Mouse (Mus musculus) liver, embryonic 14.5 days (tissue): Measurements from ENCODE around the gene Gale. TPM values are rescaled to one million over a fixed set of nuclear protein-coding genes. Genes with fewer than 3 reads are reported as not detected.
A peak's percentile ranks its signal among the peaks of the same experiment; 100 is the strongest.

Source experiments
- ATAC-seq: fragments of 200-750 bp; cut with Nextera tagmentation; 2 replicates; pipeline ENCODE4 v1.8.0; 2017; ENCODE audit warnings: moderate number of reproducible peaks, mild to moderate bottlenecking, moderate library complexity; ENCODE audit not compliant: insufficient read depth
- DNase-seq, 3 experiments: peaks; one replicate each; pipeline ENCODE4 v3.0.0-alpha.2; 2012 to 2013; ENCODE audit warnings: low read depth in 3 of 3, low spot score in 3 of 3
- H3K27ac ChIP-seq: fragments of 300-500 bp; sonication (generic); 2 replicates; pipeline ENCODE4 v1.5.1; 2014; ENCODE audit warnings: moderate library complexity, mild to moderate bottlenecking, control low read depth, inconsistent platforms
- H3K27me3 ChIP-seq: fragments of 300-500 bp; sonication (generic); 2 replicates; pipeline ENCODE4 v1.6.1; 2014; ENCODE audit warnings: mild to moderate bottlenecking, low read length, moderate library complexity; ENCODE audit not compliant: control insufficient read depth, insufficient read depth
- H3K36me3 ChIP-seq: fragments of 300-500 bp; sonication (generic); replicated peaks from 2 replicates; pipeline ENCODE4 v1.6.1; 2014; ENCODE audit warnings: low read depth; ENCODE audit not compliant: control insufficient read depth, insufficient read depth
- H3K4me1 ChIP-seq, 2 experiments: fragments of 200-500 bp in 1 of 2; fragments of 300-500 bp in 1 of 2; sonication (generic) in 1 of 2; replicated peaks; 2 replicates each; pipeline ENCODE4 v1.6.1; 2012 to 2014; ENCODE audit warnings: antibody characterized with exemption in 1 of 2, inconsistent platforms in 1 of 2, low read length in 1 of 2; ENCODE audit not compliant: control insufficient read depth in 2 of 2, insufficient read depth in 2 of 2
- H3K4me2 ChIP-seq: fragments of 300-500 bp; sonication (generic); 2 replicates; pipeline ENCODE4 v1.6.1; 2014; ENCODE audit warnings: low read depth, mild to moderate bottlenecking, control low read depth, moderate library complexity
- H3K4me3 ChIP-seq, 2 experiments: fragments of 200-500 bp in 1 of 2; fragments of 300-500 bp in 1 of 2; sonication (generic) in 1 of 2; 2 replicates each; pipeline ENCODE4 v1.5.1; 2012 to 2014; ENCODE audit warnings: low read depth in 2 of 2, low read length in 2 of 2, mild to moderate bottlenecking in 2 of 2, control low read depth in 1 of 2, inconsistent platforms in 1 of 2, moderate library complexity in 1 of 2; ENCODE audit not compliant: insufficient read depth in 1 of 2
- H3K9ac ChIP-seq: fragments of 300-500 bp; sonication (generic); replicated peaks from 2 replicates; pipeline ENCODE4 v1.6.1; 2014; ENCODE audit warnings: mild to moderate bottlenecking, control low read depth, moderate library complexity
- H3K9me3 ChIP-seq: fragments of 300-500 bp; sonication (generic); 2 replicates; pipeline ENCODE4 v1.6.1; 2016; ENCODE audit warnings: low read length, mixed read lengths; ENCODE audit not compliant: control insufficient read depth
- CTCF ChIP-seq: IDR thresholded peaks from 2 replicates; pipeline ENCODE4 v1.5.1; 2016; ENCODE audit warnings: antibody characterized with exemption, low read depth, control low read depth
- EP300 ChIP-seq: IDR thresholded peaks from 2 replicates; pipeline ENCODE4 v1.6.1; 2016; ENCODE audit warnings: antibody characterized with exemption, low read depth
- WGBS: fragments of 180-500 bp; shearing (Covaris S2); extraction: QIAGEN DNeasy Blood & Tissue Kit; methylation state at CpG from one replicate; pipeline ENCODE4 v1.1.7; 2014; ENCODE audit not compliant: insufficient replicate concordance; 5-methylcytosine and 5-hydroxymethylcytosine counted together
- polyA plus RNA-seq, 2 experiments: library from polyadenylated mRNA; depleted of rRNA in 1 of 2; stranded (reverse) in 1 of 2; unstranded in 1 of 2; fragments of >200 nt; fragmentation: Nextera tagmentation in 1 of 2; extraction: Ambion mirVana in 1 of 2; gene quantifications; 2 replicates each; pipeline versions ENCODE4 v1.2.1 to v1.2.3; 2012 to 2014

The Gale gene
- polyA plus RNA-seq, 2 experiments: 22.8 to 38.0 TPM

DNA sequence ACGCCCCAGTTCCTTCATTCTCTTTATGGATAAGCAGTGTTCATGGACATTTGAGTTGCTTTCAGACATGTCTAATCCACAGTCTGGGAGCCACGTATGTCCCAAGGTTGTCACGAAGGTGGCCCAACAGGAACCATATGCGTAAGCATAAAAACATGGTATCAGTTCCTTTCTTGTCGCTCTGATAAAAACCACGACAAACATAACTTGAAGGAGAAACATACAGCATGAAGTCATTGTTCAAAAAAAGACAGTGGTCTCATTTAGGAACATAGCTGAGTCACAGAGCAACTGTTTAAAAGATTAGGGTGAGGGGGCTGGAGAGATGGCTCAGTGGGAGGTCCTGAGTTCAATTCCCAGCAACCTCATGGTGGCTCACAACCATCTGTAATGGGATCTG, 21.3 kb upstream of the Gale start:
- no peak for ATAC-seq
- Histone ChIP-seq H3K4me3 (no peak overlapping the region), H3K27me3 (no peaks in the 10 kb centered on the region), H3K4me2 (no peak overlapping the region), H3K36me3 (peaks cover 2% of the 10 kb centered on the region; the same call in 1 of the 2 replicates), H3K9ac (no peak overlapping the region), H3K9me3 (no peaks in the 10 kb centered on the region), H3K27ac (no peak overlapping the region), H3K4me1 (peaks cover 4 to 19% of the 10 kb centered on the region in 2 experiments)
- no peak for TF ChIP-seq CTCF
- no peak for TF ChIP-seq EP300
- no peak for DNase-seq
- WGBS: 44% methylated on average over 6 of the region's 6 CpGs

DNA sequence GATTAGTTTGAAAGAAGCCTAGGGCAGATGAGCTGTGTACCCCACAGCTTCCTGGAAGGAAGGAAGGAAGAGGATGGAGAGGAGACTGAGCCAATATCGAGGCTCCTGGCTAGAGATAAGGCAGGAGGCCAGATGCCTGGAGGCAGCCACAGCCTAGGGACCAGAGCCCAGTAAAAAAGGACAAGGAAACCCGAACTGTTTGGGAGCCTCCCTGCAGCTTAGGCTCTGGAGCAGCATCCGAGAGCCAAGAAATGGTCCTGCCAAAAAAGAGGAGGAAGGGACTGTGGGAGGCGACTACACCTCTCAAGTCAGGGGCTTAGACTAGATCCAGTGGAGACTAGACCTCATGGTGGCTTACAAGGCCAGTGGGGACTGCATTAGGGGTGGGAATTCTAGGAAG, 20.1 kb upstream of the Gale start:
- no peak for ATAC-seq

DNA sequence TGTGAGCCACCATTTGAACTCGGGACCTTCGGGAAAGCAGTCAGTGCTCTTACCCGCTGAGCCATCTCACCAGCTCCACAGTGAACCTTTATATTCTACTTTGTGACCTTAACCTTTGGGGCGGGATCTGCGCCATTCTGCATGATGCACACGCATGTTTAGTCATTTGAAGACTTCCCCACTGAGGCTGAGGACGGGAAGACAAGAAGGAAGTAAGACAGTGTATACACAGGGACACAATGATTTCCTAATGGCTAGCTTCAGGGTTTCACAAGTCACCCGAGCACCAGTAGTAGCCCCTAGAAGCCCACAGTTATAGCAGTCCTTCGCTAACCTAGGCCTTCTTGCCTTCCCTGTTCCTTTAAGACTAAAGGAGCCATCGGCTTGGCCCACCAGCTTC, 17.8 kb upstream of the Gale start:
- TF ChIP-seq CTCF (no peak), EP300 (no peak)
- no peaks in the 10 kb centered on the region for H3K36me3 ChIP-seq
- H3K9ac ChIP-seq: peak overlapping the region; percentile 24
- peak overlapping the region; percentile 24; the same call in 1 of the 2 replicates for H3K27ac ChIP-seq
- DNase-seq (no peak), ATAC-seq (no peak)
- peak overlapping the region; percentile 88 to 97; a peak in 3 of 4 replicates for H3K4me3 ChIP-seq
- peak overlapping the region; percentile 82 for H3K4me2 ChIP-seq
- 61% methylated on average over 10 of the region's 10 CpGs for WGBS
- H3K27me3 ChIP-seq: no peaks in the 10 kb centered on the region
- H3K4me1 ChIP-seq: peaks cover 6 to 14% of the 10 kb centered on the region in 2 experiments
- H3K9me3 ChIP-seq: no peaks in the 10 kb centered on the region

More for the DNA sequence above, 20.1 kb upstream of the Gale start:
- no peak for TF ChIP-seq CTCF
- TF ChIP-seq EP300: no peak
- H3K9me3 ChIP-seq: no peaks in the 10 kb centered on the region
- no peak for DNase-seq
- no peak overlapping the region for H3K4me3 ChIP-seq
- H3K27me3 ChIP-seq: no peaks in the 10 kb centered on the region
- H3K36me3 ChIP-seq: 0 out of 2 replicates have a peak, but pooled peaks cover 2% of the 10 kb centered on the region
- H3K4me2 ChIP-seq: no peak overlapping the region
- H3K4me1 ChIP-seq: peaks cover 6 to 22% of the 10 kb centered on the region in 2 experiments
- H3K9ac ChIP-seq: no peak overlapping the region
- no peak overlapping the region for H3K27ac ChIP-seq
- WGBS: 50% methylated on average over 4 of the region's 4 CpGs

DNA sequence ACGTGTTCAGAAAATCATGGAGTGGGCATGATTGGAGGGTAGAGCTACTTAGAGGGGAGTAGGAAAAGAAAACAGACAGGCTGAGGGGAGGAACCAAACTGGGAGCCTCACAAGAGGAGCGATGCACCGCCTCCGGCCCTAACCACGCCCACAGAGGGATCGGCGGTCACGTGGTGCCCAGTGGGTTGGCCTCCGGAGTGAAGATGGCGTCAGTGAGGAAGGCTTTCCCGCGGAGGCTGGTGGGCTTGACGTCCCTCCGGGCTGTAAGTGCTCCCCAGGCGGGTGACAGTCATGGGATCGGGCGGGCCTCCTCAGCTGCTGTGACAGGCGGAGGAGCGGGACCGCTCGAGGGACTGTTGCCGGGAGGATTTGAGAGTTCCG, 17.3 kb upstream of the Gale start, which contains the start of gene Hmgcl:
TSS of gene Hmgcl (plus strand) at position 171 of the 381 bp plus-strand sequence.
- peak within 1 kb of the TSS; percentile 24 for H3K27ac ChIP-seq
- DNase-seq (peak; percentile 82 to 90 (median 86)), ATAC-seq (peak; percentile 85)
- peak within 1 kb of the TSS; percentile 82 for H3K4me2 ChIP-seq
- no peaks in the 10 kb centered on the region for H3K36me3 ChIP-seq
- H3K9me3 ChIP-seq: 0 out of 2 replicates have a peak, but pooled peaks cover under 1% of the 10 kb centered on the region
- H3K27me3 ChIP-seq: no peaks in the 10 kb centered on the region
- TF ChIP-seq EP300: no peak
- no peak for TF ChIP-seq CTCF
- H3K9ac ChIP-seq: peak within 1 kb of the TSS; percentile 96
- H3K4me3 ChIP-seq: peak within 1 kb of the TSS; percentile 88 to 97
- WGBS: under 1% methylated on average over 22 of the region's 23 CpGs
- peaks cover 6 to 14% of the 10 kb centered on the region in 2 experiments for H3K4me1 ChIP-seq

DNA sequence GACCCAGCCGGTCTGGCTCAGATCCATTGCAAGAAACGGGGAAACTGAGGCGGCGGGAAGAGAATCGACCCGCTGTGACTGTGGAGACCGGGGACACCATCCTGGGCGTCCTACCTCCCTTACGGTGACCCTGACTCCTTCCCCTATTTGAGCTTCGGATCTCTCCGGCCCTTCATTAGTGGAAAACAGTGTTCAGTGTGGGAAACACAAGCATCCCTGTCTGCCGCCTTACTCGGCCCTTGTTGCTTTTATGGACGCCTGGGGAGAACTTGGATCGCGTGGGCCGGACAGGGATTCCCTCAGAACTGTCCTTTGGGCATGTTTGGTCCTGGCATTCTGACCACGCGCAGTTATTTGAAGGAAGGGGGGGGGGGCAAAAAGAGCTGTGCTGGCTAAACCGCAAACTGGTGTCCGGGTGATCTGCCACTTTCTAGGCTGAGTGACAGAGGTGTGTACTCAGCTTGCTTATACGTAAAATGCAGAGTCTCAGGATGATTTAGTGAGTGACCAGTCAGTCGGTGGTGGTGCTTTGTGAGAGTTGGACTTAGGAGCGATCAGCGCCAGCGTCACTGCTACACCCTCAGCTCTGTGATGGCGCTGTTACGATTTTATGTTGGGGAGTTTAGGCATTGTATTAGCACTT, 16.7 kb upstream of the Gale start:
- DNase-seq (no peak), ATAC-seq (peak; percentile 51)
- peak overlapping the region; percentile 82 for H3K4me2 ChIP-seq
- H3K4me3 ChIP-seq: peak overlapping the region; percentile 88 to 97
- H3K27ac ChIP-seq: peak overlapping the region; percentile 10
- no peaks in the 10 kb centered on the region for H3K27me3 ChIP-seq
- H3K36me3 ChIP-seq: peaks cover 4% of the 10 kb centered on the region; the same call in 1 of the 2 replicates
- TF ChIP-seq EP300 (no peak), CTCF (peak; percentile 16; the same call in 1 of the 2 replicates)
- under 1% methylated on average over 28 of the region's 28 CpGs for WGBS
- peaks cover 6 to 14% of the 10 kb centered on the region in 2 experiments for H3K4me1 ChIP-seq
- H3K9me3 ChIP-seq: 0 out of 2 replicates have a peak, but pooled peaks cover 2% of the 10 kb centered on the region
- H3K9ac ChIP-seq: peak overlapping the region; percentile 96
